Mouse (Mus musculus) bone marrow macrophage, adult 2 months (primary cell): ENCODE measurements around the gene Prrt1.

Experiments
- CTCF ChIP-seq: IDR thresholded peaks from 2 replicates; pipeline ENCODE4 v1.5.1; 2012; ENCODE audit warnings: low read depth, mild to moderate bottlenecking, low read length, moderate library complexity
- POLR2A ChIP-seq: IDR thresholded peaks from 2 replicates; pipeline ENCODE4 v1.6.1; 2012; ENCODE audit warnings: mild to moderate bottlenecking, low read depth, low read length, borderline replicate concordance

GRCm38 (mm10) chr17:34640778-34641601 lies 11.7 kb downstream of the Prrt1 start:
- TF ChIP-seq POLR2A: no peak
- no peak for TF ChIP-seq CTCF
